Mouse (Mus musculus) thymus, postnatal 0 days (tissue): ENCODE results near the gene Gng12. TPM values are rescaled to one million over a fixed set of nuclear protein-coding genes. Genes with fewer than 3 reads are reported as not detected.
A peak's percentile ranks its signal among the peaks of the same experiment; 100 is the strongest.
"Not testable (repeated sequence)": the region's sequence is repeated elsewhere in the genome, so short reads cannot be mapped to it uniquely, and the experiment has no call there.

ENCODE experiments used
- DNase-seq: peaks from one replicate; pipeline ENCODE4 v3.0.0-alpha.2; 2015; ENCODE audit warnings: low spot score
- polyA plus RNA-seq: library from polyadenylated mRNA; unstranded; fragments of >200 nt; fragmentation: Nextera tagmentation; extraction: Ambion mirVana; gene quantifications from 2 replicates; pipeline ENCODE4 v1.2.1, GENCODE M21; 2015

Gene Gng12
- polyA plus RNA-seq = 34.5 and 39.6 TPM in 2 replicates

DNA sequence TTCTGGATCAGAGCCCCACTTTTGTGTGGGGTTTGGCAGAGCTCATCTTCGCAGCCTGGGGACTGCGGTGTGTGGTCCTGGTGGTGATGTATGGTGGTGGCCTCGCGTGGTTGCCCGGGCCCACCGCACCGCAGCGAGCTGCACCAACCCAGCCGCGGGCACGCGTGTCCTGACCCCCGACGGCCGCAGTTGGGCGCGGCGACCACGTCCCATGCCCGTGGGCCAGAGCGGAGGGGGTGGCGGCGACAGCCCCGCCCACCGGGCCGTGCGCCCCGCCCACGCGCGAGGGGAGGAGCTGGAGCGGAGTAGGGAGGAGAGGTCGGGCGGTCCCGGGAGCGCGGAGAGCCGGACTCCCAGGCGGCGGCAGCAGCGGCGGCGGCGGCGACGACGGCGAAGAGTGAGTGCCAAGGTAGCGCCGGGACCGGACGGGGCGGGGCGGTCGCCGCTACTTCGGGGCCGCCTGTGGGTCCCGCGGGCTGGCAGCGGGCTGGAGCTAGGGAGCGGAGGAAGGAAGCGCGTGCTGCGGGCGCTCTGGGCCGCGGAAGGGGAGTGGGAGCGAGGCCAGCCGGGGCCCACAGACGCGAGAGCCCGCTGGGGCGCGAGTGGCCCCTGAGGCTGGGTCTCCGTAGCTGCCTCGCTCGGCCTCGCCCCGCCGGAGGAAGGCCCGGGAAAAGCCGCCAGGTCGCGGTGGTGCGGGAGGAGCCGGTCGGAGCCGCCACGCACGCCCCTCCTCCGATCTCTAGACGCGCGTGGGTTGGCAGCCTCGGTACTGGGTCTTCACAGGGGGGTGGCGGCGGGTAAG, at the start of gene Gng12:
Gng12 (plus strand) TSS at position 279 of the 802 bp plus-strand sequence.
- DNase-seq = peak; percentile 70

DNA sequence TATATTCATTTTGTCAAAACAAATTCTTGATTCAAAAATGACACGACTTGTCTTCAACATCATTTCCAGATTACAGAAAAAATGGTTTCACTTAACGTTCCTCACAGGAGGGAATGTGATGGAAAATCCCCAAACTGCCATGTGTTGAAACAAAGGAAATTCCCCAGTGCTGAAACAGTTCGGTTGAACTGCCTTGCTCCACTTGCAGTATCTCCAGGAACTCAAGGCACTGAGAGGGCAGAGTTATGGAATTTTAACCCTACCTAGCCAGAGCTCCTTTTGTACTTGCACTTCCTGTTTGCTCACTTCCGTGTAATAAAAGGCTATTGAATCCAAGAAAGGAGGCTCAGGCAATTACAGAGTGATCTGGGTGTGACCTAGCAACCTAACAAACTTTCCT, 47.3 kb upstream of the Gng12 start:
- no peak for DNase-seq

DNA sequence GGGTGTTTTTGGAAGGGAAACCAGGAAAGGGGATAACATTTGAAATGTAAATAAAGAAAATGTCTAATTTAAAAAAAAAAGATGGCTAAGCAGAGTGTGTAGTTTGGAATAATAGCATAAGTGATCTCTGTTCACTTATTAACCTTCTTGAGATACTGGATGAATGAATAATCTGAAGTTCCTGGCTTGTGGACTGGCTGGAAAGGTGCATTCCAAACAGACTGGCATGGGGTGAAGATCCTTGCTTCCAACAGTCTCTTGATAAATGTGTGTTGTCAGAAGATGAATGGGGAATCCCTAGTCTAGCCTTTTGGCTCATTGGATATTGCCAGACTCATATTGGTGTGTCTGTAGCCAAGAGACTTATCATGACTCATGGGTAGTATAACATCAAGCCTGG, 40.0 kb upstream of the Gng12 start:
- DNase-seq = no peak

DNA sequence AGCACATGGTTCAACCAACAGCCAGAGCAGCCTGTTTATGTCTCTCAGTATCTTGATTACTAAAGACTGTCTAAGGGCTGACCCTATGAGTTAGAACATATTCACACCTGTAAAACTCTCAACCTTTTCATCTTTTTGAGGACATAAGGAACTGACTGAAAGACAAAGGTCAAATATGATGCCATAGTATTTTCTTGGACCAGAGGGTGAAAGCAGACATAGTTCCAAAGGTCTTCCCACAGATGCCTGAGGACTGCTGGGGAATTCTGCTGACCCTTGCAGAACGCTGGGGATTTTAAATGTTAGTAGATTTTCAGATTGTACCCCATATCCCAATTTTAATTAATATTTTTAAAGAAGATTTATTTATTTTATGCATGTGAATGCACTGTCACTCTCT, 37.8 kb upstream of the Gng12 start:
- DNase-seq = no peak

GRCm38 (mm10) chr6:66859391-66859790, 36.8 kb upstream of the Gng12 start:
- DNase-seq = no peak

- DNase-seq = no peak
These were observed 31.7 kb upstream of the Gng12 start for GRCm38 (mm10) chr6:66864463-66864862.

- DNase-seq = no peak
These were observed 29.9 kb upstream of the Gng12 start for GRCm38 (mm10) chr6:66866295-66866694.

- not testable (repeated sequence) for DNase-seq
These were observed 19.1 kb upstream of the Gng12 start for GRCm38 (mm10) chr6:66877048-66877447.

- DNase-seq = no peak
These were observed 5.6 kb upstream of the Gng12 start for GRCm38 (mm10) chr6:66890349-66891158.

DNA sequence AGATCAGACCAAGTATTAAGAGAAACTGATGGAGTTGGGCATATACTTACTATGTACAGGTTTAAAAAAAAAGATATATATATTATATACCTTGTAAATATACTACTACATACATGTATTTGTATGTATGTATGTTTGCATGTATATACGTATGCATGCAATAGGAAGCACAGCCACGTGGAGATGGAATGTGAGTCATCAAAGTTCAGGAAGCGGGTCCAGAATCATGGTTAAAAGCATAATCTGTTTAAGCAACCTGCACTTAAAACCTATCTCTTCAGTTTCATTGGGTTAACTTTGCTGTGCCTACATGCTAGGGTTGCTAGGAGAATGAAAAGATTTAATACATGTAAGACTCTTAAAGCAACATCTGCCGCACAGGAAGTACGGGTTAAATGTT, 2.2 kb upstream of the Gng12 start:
- DNase-seq = no peak

- DNase-seq = no peak
These were observed 1.2 kb upstream of the Gng12 start for GRCm38 (mm10) chr6:66894999-66895398.

GRCm38 (mm10) chr6:66896921-66897645, 886 bp downstream of the Gng12 start:
- DNase-seq = peak; percentile 17

DNA sequence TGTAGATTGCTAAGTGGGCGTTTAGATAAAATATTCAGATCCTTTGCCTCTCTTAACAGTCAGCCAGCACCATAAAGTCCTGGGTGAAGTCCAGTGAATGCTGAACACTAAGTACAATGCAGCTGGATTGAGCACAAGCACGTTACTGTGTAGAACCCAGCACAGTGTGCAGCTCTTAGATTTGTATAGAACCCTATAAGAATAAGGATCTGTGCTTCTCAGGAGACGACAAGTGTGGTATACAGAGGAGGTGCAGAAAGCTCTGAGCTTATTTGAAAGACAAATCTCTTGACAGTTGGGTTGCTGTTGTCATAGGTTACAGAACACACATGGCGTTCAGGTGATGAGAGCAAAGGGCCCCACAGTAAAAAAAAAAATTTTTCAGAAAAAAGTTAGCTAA, 1.8 kb downstream of the Gng12 start:
- no peak for DNase-seq

DNA sequence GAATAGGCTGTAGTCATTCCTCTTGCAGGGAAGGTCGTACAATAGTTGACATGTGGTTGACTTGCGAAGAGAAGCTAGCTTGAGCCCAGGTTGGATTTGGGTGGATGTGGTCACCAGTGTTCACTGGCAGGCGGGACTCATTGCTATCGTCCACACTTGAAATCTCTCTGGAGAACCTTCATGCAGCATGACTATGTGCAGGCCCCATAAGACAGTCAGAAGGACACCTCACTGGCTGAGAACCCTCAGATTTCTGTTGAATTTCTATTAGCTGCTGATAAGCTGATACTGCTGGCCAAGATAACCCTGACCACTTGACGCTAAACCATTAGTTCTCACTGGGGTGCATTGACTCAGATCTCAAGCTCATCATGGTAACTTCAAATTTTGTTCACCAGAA, 5.7 kb downstream of the Gng12 start:
- no peak for DNase-seq

- no peak for DNase-seq
These were observed 7.0 kb downstream of the Gng12 start for GRCm38 (mm10) chr6:66903206-66903605.

DNA sequence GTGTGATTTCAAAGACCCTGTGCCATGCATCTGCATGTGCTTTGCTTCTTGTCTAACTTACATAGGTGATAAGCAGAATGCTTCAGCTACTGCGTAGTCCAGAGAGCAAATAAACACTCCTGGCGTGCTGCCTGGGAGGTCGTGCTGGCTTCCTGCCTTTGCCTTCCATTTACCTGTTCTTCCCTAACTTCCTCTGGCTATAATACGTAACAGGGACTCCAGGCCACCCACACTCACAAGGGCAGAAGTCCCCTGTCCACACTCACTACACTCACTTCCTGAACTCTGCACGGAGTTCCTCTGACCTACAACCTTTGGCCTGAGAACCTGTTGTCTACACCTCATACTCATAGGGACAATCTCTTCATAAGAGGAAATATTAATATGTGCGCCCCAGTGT, 7.5 kb downstream of the Gng12 start:
- DNase-seq = no peak

DNA sequence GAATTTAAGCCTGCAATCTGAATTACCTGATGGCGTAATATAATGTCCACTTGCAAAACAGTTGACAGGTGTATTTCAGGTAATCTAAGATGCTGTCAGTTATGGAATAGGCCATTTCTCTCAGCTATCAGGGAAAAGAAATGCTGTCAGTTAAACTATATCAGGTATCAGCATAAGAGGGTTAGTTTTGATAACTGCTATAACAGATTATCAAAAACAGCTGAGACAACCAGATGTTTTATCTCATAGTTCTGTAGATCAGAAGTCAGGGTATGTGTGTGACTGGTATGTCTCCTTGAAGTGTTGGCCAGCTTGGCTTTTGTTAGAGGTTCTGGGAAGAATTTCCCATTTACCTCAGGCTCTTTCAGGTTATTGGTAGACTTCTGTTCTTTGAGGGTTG, 10.0 kb downstream of the Gng12 start:
- no peak for DNase-seq

- no peak for DNase-seq
These were observed 12.3 kb downstream of the Gng12 start for GRCm38 (mm10) chr6:66908327-66908973.

DNA sequence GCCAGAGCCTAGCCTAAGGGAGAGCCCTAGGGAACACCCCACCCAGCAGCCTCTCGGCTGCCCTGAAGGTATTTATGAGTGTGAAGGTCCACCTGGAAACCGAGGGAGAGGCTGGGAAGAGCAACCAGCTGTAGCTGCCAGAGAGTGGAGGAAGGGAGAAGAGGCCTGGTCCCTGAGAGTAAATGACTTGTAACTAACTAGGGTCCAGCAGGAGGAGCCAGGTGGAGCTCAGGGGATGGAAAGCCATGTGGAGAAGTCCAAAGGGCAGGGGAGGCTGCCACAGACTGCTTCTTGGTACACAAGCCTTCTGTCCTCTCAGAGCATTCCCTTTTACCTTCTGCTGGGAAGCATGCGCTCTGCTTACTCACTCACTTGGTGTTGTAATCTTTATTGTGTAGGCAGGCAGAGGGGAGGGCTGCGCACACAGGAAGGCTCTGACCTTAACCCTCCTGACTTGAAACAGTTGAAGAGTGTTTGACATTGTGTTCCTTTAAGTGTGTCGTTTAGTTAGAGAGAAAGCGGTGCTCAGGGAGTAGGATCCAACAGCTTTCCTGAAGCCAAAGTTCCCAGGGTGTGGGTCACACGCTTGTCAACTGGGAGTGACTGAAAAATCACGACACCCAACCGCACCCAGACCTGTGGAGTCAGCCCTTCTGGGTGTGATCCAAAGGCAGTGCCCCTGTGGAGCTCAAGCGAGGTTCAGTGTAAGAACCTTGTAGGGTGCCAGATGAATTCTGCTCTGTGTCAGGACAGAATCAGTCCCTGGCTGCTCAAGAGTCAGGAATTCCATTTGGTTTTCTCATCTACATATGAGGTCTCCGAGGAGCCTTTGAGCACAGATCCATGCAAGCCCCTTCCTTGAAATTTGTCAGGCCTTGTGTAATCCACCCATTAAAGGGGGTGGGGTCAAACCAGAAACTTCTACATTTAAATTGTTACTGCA, 14.6 kb downstream of the Gng12 start:
- DNase-seq = no peak

DNA sequence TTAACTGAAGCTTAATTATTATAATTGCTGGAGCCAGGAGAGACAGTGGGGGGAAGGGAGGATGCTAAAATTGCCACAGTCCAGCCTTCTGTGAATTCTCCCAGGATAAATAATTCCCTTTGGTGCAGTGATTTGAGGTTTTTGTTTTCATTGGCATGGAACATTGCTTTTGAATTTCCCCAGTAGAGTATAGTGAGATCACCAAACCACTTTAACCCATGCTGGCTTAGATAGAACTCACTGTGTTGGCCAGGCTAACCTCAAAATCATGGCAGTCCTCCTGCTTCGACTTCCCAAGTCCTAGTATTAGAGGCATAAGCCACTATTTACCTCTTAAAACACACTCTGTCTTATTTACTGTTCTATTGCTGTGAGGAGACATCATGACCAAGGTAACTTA, 17.2 kb downstream of the Gng12 start:
- no peak for DNase-seq
